Mouse (Mus musculus): ENCODE data around the gene Tnrc6c.

DNA sequence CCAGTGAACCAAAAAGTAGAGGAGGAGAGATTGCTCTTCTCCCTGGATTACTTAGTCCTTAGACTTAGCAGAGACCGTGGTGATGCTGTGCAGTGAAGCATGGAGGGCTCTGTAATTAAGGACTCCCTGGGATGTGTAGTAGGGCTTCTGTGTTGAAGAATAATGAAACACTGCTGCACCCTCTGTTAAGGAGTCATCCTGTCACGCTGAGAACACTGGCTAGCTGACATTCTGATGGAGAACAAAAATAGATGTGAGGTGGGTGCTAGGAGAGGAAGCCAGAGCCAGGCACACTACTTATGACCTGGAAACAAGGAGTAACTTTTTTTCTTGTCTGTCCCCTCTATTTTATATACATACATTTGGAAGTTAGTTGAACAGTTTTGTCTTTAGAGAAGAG is 22.6 kb downstream of the Tnrc6c start:
- TF ChIP-seq POLR2A (IDR thresholded peaks at IDR 0.05; ENCODE audit: insufficient read depth, low read depth, low read length), result no peak
- TF ChIP-seq CTCF (IDR thresholded peaks at IDR 0.05), result no peak
- no peak for TF ChIP-seq EP300 (IDR thresholded peaks at IDR 0.05; ENCODE audit: insufficient read depth, low read depth, low read length)

All from heart, adult 2 months (tissue).